Mouse (Mus musculus) myocyte (in vitro differentiated cells): ENCODE measurements around the gene Zfp414.

Experiments used
- E2F4 ChIP-seq: IDR thresholded peaks from one replicate; pipeline ENCODE4 v1.6.1; 2011; ENCODE audit warnings: mild to moderate bottlenecking, control low read depth, moderate library complexity; ENCODE audit not compliant: insufficient read depth
- MAX ChIP-seq: IDR thresholded peaks from one replicate; pipeline ENCODE4 v1.6.1; 2011; ENCODE audit warnings: low read depth, mild to moderate bottlenecking, control low read depth
- MYOD1 ChIP-seq, 3 experiments: IDR thresholded peaks; one replicate each; pipeline ENCODE4 v1.6.1; 2011; ENCODE audit warnings: control low read depth in 2 of 3, low read depth in 2 of 3, mild to moderate bottlenecking in 2 of 3, moderate library complexity in 1 of 3; ENCODE audit not compliant: insufficient read length in 2 of 3, control insufficient read depth in 1 of 3
- MYOG ChIP-seq, 3 experiments: IDR thresholded peaks; one replicate each; pipeline ENCODE4 v1.6.1; 2011; ENCODE audit warnings: control low read depth in 2 of 3, low read depth in 2 of 3, mild to moderate bottlenecking in 2 of 3; ENCODE audit not compliant: insufficient read length in 2 of 3, control insufficient read depth in 1 of 3, insufficient read depth in 1 of 3
- POLR2A ChIP-seq: IDR thresholded peaks from one replicate; pipeline ENCODE4 v1.6.1; 2011; ENCODE audit warnings: low read depth, mild to moderate bottlenecking, control low read depth, moderate library complexity; ENCODE audit not compliant: insufficient read length
- POLR2AphosphoS2 ChIP-seq: IDR thresholded peaks from one replicate; pipeline ENCODE4 v1.6.1; 2011; ENCODE audit warnings: low read depth, control low read depth; ENCODE audit not compliant: insufficient read length
- REST ChIP-seq: IDR thresholded peaks from one replicate; pipeline ENCODE4 v1.6.1; 2011; ENCODE audit warnings: mild to moderate bottlenecking, control low read depth, moderate library complexity; ENCODE audit not compliant: insufficient read depth, insufficient read length
- TCF3 ChIP-seq: IDR thresholded peaks from one replicate; pipeline ENCODE4 v1.6.1; 2011; ENCODE audit warnings: low read depth, control low read depth; ENCODE audit not compliant: insufficient read length

DNA sequence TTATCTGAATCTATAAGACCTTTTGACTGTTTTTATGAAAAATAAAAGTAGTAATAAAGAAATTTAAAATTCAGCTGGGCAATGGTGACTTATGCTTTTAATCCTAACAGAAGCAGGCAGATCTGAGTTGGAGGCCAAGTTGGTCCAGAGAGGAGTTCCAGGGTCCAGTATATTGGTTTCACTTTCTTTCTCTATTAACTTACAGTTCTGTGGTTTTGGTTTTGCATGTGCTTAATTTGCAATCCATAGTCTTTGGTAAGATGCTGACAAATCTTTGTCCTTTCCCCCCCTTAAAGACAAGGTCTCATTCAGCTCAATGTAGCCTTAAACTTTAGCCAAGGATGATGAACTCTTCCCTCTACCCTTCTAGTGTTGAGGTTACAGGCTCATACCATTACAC is 49.9 kb downstream of the Zfp414 start:
- TF ChIP-seq MAX (no peak), POLR2AphosphoS2 (no peak), POLR2A (no peak), E2F4 (no peak), MYOG (IDR thresholded peaks at IDR 0.05; ENCODE audit: control insufficient read depth in 1 of 3, insufficient read depth in 1 of 3, insufficient read length in 2 of 3, low read depth in 2 of 3) (no peak), TCF3 (no peak), MYOD1 (IDR thresholded peaks at IDR 0.05; ENCODE audit: control insufficient read depth in 1 of 3, insufficient read length in 2 of 3, low read depth in 2 of 3) (no peak), REST (no peak)
